Mouse (Mus musculus) kidney, postnatal 0 days (tissue): ENCODE measurements at regions not wholly inside any gene's neighbourhood (a gene's known extent, or its start where the extent isn't known, plus 50 kb on each side); places are given as distances from the start of the nearest gene placed in this dataset.

Source experiments
- ATAC-seq: fragments of 200-750 bp; cut with Nextera tagmentation; replicated peaks from 2 replicates; pipeline ENCODE4 v1.8.0; 2017; ENCODE audit warnings: low read depth, moderate number of reproducible peaks, moderate TSS enrichment, moderate library complexity; ENCODE audit not compliant: low FRiP score
- DNase-seq: peaks from one replicate; pipeline ENCODE4 v3.0.0-alpha.2; 2016; ENCODE audit warnings: low spot score
- H3K27ac ChIP-seq: fragments of 300-500 bp; sonication (generic); 2 replicates; pipeline ENCODE4 v1.5.1; 2014; ENCODE audit warnings: mild to moderate bottlenecking
- H3K27me3 ChIP-seq: fragments of 300-500 bp; sonication (generic); 2 replicates; pipeline ENCODE4 v1.6.1; 2014; ENCODE audit warnings: low read length, mixed read lengths; ENCODE audit not compliant: insufficient read depth
- H3K36me3 ChIP-seq: fragments of 300-500 bp; sonication (generic); 2 replicates; pipeline ENCODE4 v1.6.1; 2014; ENCODE audit warnings: low read length, mixed read lengths; ENCODE audit not compliant: insufficient read depth
- H3K4me1 ChIP-seq: fragments of 300-500 bp; sonication (generic); replicated peaks from 2 replicates; pipeline ENCODE4 v1.6.1; 2014; ENCODE audit warnings: antibody characterized with exemption, low read length, mixed read lengths; ENCODE audit not compliant: insufficient read depth
- H3K4me2 ChIP-seq: fragments of 300-500 bp; sonication (generic); 2 replicates; pipeline ENCODE4 v1.6.1; 2014; ENCODE audit warnings: mild to moderate bottlenecking, low read length, moderate library complexity, mixed read lengths
- H3K4me3 ChIP-seq: fragments of 300-500 bp; sonication (generic); replicated peaks from 2 replicates; pipeline ENCODE4 v1.5.1; 2014; ENCODE audit warnings: low read depth, low read length
- H3K9ac ChIP-seq: fragments of 300-500 bp; sonication (generic); 2 replicates; pipeline ENCODE4 v1.6.1; 2014; ENCODE audit warnings: low read depth, low read length
- H3K9me3 ChIP-seq: fragments of 300-500 bp; sonication (generic); replicated peaks from 2 replicates; pipeline ENCODE4 v1.6.1; 2016; ENCODE audit warnings: low read length, inconsistent platforms, mixed read lengths
- CTCF ChIP-seq: IDR thresholded peaks from 2 replicates; pipeline ENCODE4 v1.5.1; 2016; ENCODE audit warnings: antibody characterized with exemption, low read depth, mild to moderate bottlenecking, moderate library complexity
- WGBS: fragments of 180-500 bp; shearing (Covaris S2); extraction: QIAGEN DNeasy Blood & Tissue Kit; methylation state at CpG from one replicate; pipeline ENCODE4 v1.1.7; 2014; 5-methylcytosine and 5-hydroxymethylcytosine counted together

DNA sequence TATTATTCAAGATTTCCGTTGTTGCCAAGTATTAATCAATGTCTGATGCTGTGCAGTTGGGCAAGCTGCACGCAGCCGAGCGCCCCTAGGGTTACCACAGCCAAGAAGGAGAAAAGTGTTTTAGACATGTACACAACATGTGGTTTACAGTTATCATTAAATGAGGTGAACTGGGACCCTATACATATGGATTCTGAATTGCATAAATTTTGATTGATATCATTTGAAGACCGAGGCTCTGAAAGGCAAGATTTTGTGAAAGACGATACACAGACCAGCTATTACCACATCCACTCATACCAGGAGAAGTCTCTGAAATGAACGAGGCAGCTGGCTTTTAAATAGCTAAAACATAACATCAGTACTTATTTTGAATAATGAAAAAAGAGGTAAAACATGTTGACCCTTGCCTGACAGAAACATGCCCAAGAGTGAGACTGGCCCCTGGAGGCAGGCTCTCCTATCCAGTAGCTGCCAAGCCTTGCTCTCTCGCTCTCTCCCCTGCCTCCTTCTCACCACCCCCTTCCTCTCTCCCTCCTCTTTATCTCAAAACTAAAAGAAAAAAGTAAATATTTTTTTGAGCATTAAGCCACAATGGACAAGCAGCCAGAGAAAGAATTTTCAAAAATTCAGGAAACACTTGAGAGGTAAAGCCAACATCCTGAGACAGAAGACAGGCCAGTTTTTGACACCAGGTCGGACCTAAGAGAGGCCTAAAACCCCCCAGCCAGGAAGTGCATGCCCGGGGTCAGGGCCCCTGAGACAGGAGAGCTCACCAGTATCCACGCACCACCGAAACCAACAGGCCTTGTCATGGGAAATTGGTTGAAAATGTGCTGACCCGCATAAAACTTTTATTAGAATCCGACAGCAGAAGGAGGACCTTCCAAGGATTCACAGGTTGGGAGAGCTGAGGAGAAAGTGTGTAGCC lies 342.9 kb upstream of the Mki67 start:
- no peak for ATAC-seq
- TF ChIP-seq CTCF = no peak
- WGBS = 53% methylated on average over 14 of the region's 14 CpGs
- no peaks in the 10 kb centered on the region; the same call in 1 of the 2 replicates for H3K27me3 ChIP-seq
- H3K4me1 ChIP-seq = peaks cover 6% of the 10 kb centered on the region; the same call in 1 of the 2 replicates
- H3K36me3 ChIP-seq = no peaks in the 10 kb centered on the region
- no peak overlapping the region for H3K27ac ChIP-seq
- H3K9ac ChIP-seq = no peak overlapping the region
- no peak overlapping the region for H3K4me2 ChIP-seq
- no peaks in the 10 kb centered on the region for H3K9me3 ChIP-seq
- no peak for DNase-seq
- H3K4me3 ChIP-seq = no peak overlapping the region

DNA sequence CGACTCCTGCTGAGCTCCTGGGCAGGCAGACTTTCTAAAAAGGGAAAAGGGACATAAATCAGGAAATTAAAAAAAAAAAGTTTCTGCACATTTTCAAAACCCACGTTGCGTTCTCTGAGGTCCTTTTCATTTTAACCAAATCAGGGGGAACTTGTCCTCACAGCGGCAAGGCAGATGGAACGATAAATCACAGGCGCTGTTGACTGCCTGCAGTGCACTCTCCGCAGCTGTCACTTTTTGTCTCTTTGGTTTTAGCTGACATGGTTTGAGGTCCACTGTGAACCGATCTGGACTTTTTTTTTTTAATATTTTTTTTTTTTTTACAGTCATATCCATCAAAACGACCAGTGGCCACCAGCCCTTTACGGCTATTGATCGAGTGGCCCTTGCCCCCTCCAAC lies 343.7 kb upstream of the Mki67 start:
- no peak for TF ChIP-seq CTCF
- peak overlapping the region; percentile 56; the same call in 1 of the 2 replicates for H3K4me2 ChIP-seq

DNA sequence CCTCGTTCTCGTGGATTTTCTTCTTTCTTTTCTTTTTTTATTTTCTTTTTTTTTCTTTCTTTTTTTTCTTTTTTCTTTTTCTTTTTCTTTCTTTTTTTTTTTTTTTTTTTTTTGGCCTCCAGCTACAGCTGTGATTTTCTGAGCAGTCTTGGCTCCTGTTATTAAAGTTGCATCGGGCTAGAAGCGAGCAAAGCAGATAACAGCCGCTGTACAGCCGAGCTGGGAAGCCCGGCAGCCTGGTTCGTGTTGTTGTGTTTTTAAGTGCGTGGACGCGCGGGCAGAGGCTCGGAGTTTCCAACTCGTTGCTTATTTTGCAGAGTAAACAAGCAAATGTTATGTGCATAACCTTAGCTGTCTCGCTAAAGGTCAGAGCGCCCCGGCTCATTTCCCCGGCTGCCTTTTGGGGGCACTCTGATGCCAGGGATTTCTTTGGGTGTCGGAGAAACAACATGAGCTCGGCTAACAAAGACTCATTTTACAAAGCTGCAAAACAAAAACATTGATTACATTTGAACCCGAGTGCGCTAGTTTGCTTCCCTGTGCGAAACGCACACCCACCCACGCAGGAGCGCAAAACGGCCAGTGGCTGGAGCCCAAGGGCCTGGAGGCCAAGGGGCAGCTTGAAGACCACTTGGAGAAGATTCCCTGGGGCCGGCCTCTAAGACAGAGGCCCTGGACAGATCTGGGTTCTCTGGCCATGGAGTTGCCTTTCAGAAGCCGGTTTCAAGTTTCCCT lies 344.3 kb upstream of the Mki67 start:
- ATAC-seq = no peak
- H3K4me2 ChIP-seq = peak overlapping the region; percentile 56
- no peaks in the 10 kb centered on the region; the same call in 1 of the 2 replicates for H3K27me3 ChIP-seq
- WGBS = 5% methylated on average over 29 of the region's 29 CpGs
- peak overlapping the region; percentile 54; the same call in 1 of the 2 replicates for H3K27ac ChIP-seq
- no peaks in the 10 kb centered on the region for H3K9me3 ChIP-seq
- no peaks in the 10 kb centered on the region for H3K36me3 ChIP-seq
- peak; percentile 54 for TF ChIP-seq CTCF
- peak; percentile 75 for DNase-seq
- peak overlapping the region; percentile 22 for H3K4me3 ChIP-seq
- H3K9ac ChIP-seq = peak overlapping the region; percentile 51; the same call in 1 of the 2 replicates
- H3K4me1 ChIP-seq = peaks cover 6% of the 10 kb centered on the region; the same call in 1 of the 2 replicates

More for the DNA sequence above, 343.7 kb upstream of the Mki67 start:
- H3K27ac ChIP-seq = no peak overlapping the region
- no peaks in the 10 kb centered on the region; the same call in 1 of the 2 replicates for H3K27me3 ChIP-seq
- H3K36me3 ChIP-seq = no peaks in the 10 kb centered on the region
- ATAC-seq = no peak
- no peak overlapping the region for H3K4me3 ChIP-seq
- H3K9me3 ChIP-seq = no peaks in the 10 kb centered on the region
- peaks cover 6% of the 10 kb centered on the region; the same call in 1 of the 2 replicates for H3K4me1 ChIP-seq
- 27% methylated on average over 11 of the region's 11 CpGs for WGBS
- H3K9ac ChIP-seq = no peak overlapping the region
- DNase-seq = no peak

DNA sequence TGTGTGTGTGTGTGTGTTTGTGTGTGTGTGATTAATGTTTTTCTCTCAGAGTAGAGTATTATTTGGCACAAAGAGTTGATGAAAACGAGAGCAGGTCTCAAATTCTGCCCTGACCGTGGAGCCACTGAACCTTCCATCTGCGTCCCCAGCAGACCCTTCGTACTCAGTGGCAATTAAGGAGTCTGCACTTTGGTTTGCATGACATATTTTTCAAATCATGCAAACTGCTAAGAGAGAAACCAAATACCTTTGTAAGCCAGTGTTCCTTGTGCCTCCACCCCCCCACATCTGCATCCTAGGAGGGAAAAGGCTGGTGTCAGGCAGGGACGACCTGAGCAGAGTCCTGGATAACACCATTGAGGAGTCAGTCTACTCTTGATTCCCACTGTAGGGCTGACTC lies 346.5 kb upstream of the Mki67 start:
- no peak overlapping the region for H3K9ac ChIP-seq
- 25% methylated on average over 5 of the region's 5 CpGs for WGBS
- H3K4me1 ChIP-seq = peaks cover 6% of the 10 kb centered on the region; the same call in 1 of the 2 replicates
- no peak for TF ChIP-seq CTCF
- ATAC-seq = no peak
- H3K27ac ChIP-seq = no peak overlapping the region
- no peak overlapping the region for H3K4me3 ChIP-seq
- no peaks in the 10 kb centered on the region; the same call in 1 of the 2 replicates for H3K27me3 ChIP-seq
- no peaks in the 10 kb centered on the region for H3K36me3 ChIP-seq
- no peak for DNase-seq
- no peaks in the 10 kb centered on the region for H3K9me3 ChIP-seq
- no peak overlapping the region for H3K4me2 ChIP-seq

DNA sequence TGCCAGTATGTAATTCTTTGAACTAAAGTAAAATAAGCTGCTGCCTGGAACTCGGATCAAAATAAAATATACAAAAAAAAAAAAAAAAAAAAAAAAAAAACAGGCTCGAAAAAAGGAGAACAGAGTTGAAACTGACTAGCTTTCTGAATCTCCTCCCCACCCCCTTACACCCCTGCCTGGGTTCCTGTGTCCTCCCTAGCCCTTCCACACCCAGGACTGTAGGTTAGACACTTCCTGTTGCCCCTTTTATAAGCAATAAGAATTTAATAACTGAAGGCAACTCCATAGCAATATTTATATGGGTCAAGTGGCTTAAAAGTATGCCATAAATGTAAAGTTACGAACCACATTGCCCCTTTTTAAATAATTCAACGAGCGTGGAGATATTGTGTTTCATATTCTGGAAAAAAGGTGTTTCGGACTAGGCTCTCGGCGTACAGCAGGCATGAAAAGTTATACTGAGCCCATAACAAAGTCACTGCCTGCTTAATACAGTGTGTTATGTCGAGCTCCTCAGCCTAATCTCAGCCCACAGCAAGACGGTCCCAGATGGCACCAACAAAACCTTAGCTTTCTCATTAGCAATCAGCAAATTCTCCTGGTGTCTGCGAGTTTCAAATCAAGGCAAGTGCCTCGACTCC lies 349.0 kb upstream of the Mki67 start:
- ATAC-seq = no peak
- H3K9ac ChIP-seq = no peak overlapping the region
- WGBS = 84% methylated on average over 12 of the region's 12 CpGs

DNA sequence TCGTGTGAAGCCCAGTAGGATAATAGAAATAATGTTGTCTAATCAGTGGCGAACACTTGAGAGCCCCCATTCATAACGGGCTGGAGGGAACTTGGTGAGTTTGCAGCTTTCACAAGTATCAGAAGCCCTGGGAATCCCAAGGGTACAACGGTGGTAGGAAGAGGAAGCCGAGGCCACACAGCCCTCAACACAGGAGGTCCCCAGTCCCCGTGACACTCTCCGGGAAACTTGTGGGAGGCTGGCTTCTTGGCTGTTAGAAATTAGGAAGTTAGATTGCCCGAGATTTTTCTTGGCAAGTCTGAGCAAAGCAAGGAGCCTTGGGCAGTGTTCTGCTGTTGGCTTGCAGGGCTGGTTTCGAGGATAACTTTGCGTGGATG lies 349.5 kb upstream of the Mki67 start:
- H3K27me3 ChIP-seq = no peaks in the 10 kb centered on the region

More for the DNA sequence above, 349.0 kb upstream of the Mki67 start:
- H3K4me1 ChIP-seq = peaks cover 6% of the 10 kb centered on the region; the same call in 1 of the 2 replicates
- DNase-seq = no peak
- no peak for TF ChIP-seq CTCF
- H3K9me3 ChIP-seq = no peaks in the 10 kb centered on the region
- no peaks in the 10 kb centered on the region for H3K36me3 ChIP-seq
- no peak overlapping the region for H3K4me3 ChIP-seq
- no peak overlapping the region for H3K4me2 ChIP-seq
- no peaks in the 10 kb centered on the region for H3K27me3 ChIP-seq
- H3K27ac ChIP-seq = no peak overlapping the region

More for the DNA sequence above, 349.5 kb upstream of the Mki67 start:
- Histone ChIP-seq H3K4me1 (peaks cover 3% of the 10 kb centered on the region; the same call in 1 of the 2 replicates), H3K27ac (no peak overlapping the region), H3K4me2 (no peak overlapping the region), H3K9me3 (no peaks in the 10 kb centered on the region), H3K36me3 (no peaks in the 10 kb centered on the region), H3K9ac (no peak overlapping the region), H3K4me3 (no peak overlapping the region)
- no peak for ATAC-seq
- DNase-seq = no peak
- TF ChIP-seq CTCF = no peak
- 52% methylated on average over 10 of the region's 10 CpGs for WGBS
